Mouse (Mus musculus): ENCODE results near the gene Fam89a. TPM values are rescaled to one million over a fixed set of nuclear protein-coding genes. Genes with fewer than 3 reads are reported as not detected.

Gene Fam89a
- polyA plus RNA-seq, 1 experiment from 2014 or later, result 3.2 TPM

GRCm38 (mm10) chr8:124704376-124704775 is 47.3 kb downstream of the Fam89a start:
- Histone ChIP-seq H3K27me3 (ENCODE audit: control insufficient read depth, insufficient read depth, low read length) (no peaks in the 10 kb centered on the region), H3K27ac (ENCODE audit: low read length) (no peak overlapping the region), H3K4me3 (replicated peaks; ENCODE audit: low read length) (no peak overlapping the region), H3K9me3 (replicated peaks; ENCODE audit: control insufficient read depth, low read length) (no peaks in the 10 kb centered on the region), H3K36me3 (ENCODE audit: control insufficient read depth, insufficient read depth, low read length) (no peaks in the 10 kb centered on the region; the same call in 1 of the 2 replicates), H3K4me2 (ENCODE audit: low read depth, low read length) (no peak overlapping the region), H3K9ac (ENCODE audit: low read length) (no peak overlapping the region), H3K4me1 (ENCODE audit: control insufficient read depth, insufficient read depth, low read length) (no peaks in the 10 kb centered on the region)
- ATAC-seq (ENCODE audit: insufficient read depth, low FRiP score), result no peak
- 83% methylated on average over 4 of the region's 4 CpGs for WGBS

GRCm38 (mm10) chr8:124703526-124703925 is 48.1 kb downstream of the Fam89a start:
- no peaks in the 10 kb centered on the region for H3K9me3 ChIP-seq (replicated peaks; ENCODE audit: control insufficient read depth, low read length)
- H3K9ac ChIP-seq (ENCODE audit: low read length), result no peak overlapping the region
- H3K4me3 ChIP-seq (replicated peaks; ENCODE audit: low read length), result no peak overlapping the region
- no peaks in the 10 kb centered on the region for H3K4me1 ChIP-seq (ENCODE audit: control insufficient read depth, insufficient read depth, low read length)
- H3K4me2 ChIP-seq (ENCODE audit: low read depth, low read length), result no peak overlapping the region
- ATAC-seq (ENCODE audit: insufficient read depth, low FRiP score), result no peak
- H3K36me3 ChIP-seq (ENCODE audit: control insufficient read depth, insufficient read depth, low read length), result no peaks in the 10 kb centered on the region; the same call in 1 of the 2 replicates
- H3K27me3 ChIP-seq (ENCODE audit: control insufficient read depth, insufficient read depth, low read length), result no peaks in the 10 kb centered on the region
- H3K27ac ChIP-seq (ENCODE audit: low read length), result no peak overlapping the region
- 59% methylated on average over 4 of the region's 4 CpGs for WGBS

- Histone ChIP-seq H3K36me3 (ENCODE audit: control insufficient read depth, insufficient read depth, low read length) (no peaks in the 10 kb centered on the region; the same call in 1 of the 2 replicates), H3K27me3 (ENCODE audit: control insufficient read depth, insufficient read depth, low read length) (no peaks in the 10 kb centered on the region), H3K4me2 (ENCODE audit: low read depth, low read length) (no peak overlapping the region), H3K9me3 (replicated peaks; ENCODE audit: control insufficient read depth, low read length) (no peaks in the 10 kb centered on the region), H3K9ac (ENCODE audit: low read length) (no peak overlapping the region), H3K27ac (ENCODE audit: low read length) (no peak overlapping the region), H3K4me1 (ENCODE audit: control insufficient read depth, insufficient read depth, low read length) (no peaks in the 10 kb centered on the region), H3K4me3 (replicated peaks; ENCODE audit: low read length) (no peak overlapping the region)
- WGBS, result 82% methylated on average over 3 of the region's 3 CpGs
- ATAC-seq (ENCODE audit: insufficient read depth, low FRiP score), result no peak
Observed at GRCm38 (mm10) chr8:124702183-124702582, 49.4 kb downstream of the Fam89a start.

GRCm38 (mm10) chr8:124701023-124701422 is 50.6 kb downstream of the Fam89a start:
- H3K9me3 ChIP-seq (replicated peaks; ENCODE audit: control insufficient read depth, low read length), result no peaks in the 10 kb centered on the region
- WGBS, result 79% methylated on average over 9 of the region's 9 CpGs
- no peaks in the 10 kb centered on the region; the same call in 1 of the 2 replicates for H3K36me3 ChIP-seq (ENCODE audit: control insufficient read depth, insufficient read depth, low read length)
- no peak overlapping the region for H3K4me2 ChIP-seq (ENCODE audit: low read depth, low read length)
- no peak overlapping the region for H3K9ac ChIP-seq (ENCODE audit: low read length)
- no peak overlapping the region for H3K4me3 ChIP-seq (replicated peaks; ENCODE audit: low read length)
- H3K4me1 ChIP-seq (ENCODE audit: control insufficient read depth, insufficient read depth, low read length), result no peaks in the 10 kb centered on the region
- ATAC-seq (ENCODE audit: insufficient read depth, low FRiP score), result no peak
- no peak overlapping the region for H3K27ac ChIP-seq (ENCODE audit: low read length)
- H3K27me3 ChIP-seq (ENCODE audit: control insufficient read depth, insufficient read depth, low read length), result no peaks in the 10 kb centered on the region

- Histone ChIP-seq H3K4me3 (replicated peaks; ENCODE audit: low read length) (no peak overlapping the region), H3K4me2 (ENCODE audit: low read depth, low read length) (no peak overlapping the region), H3K27me3 (ENCODE audit: control insufficient read depth, insufficient read depth, low read length) (no peaks in the 10 kb centered on the region), H3K4me1 (ENCODE audit: control insufficient read depth, insufficient read depth, low read length) (no peaks in the 10 kb centered on the region), H3K36me3 (ENCODE audit: control insufficient read depth, insufficient read depth, low read length) (no peaks in the 10 kb centered on the region; the same call in 1 of the 2 replicates), H3K9me3 (replicated peaks; ENCODE audit: control insufficient read depth, low read length) (no peaks in the 10 kb centered on the region), H3K9ac (ENCODE audit: low read length) (no peak overlapping the region), H3K27ac (ENCODE audit: low read length) (no peak overlapping the region)
- 93% methylated on average over 5 of the region's 5 CpGs for WGBS
- no peak for ATAC-seq (ENCODE audit: insufficient read depth, low FRiP score)
Observed at GRCm38 (mm10) chr8:124700271-124700670, 51.4 kb downstream of the Fam89a start.

GRCm38 (mm10) chr8:124695424-124696100 is 56.1 kb downstream of the Fam89a start:
- ATAC-seq (ENCODE audit: insufficient read depth, low FRiP score), result no peak
- Histone ChIP-seq H3K36me3 (ENCODE audit: control insufficient read depth, insufficient read depth, low read length) (peaks cover 2% of the 10 kb centered on the region; the same call in 1 of the 2 replicates), H3K4me3 (replicated peaks; ENCODE audit: low read length) (no peak overlapping the region), H3K4me1 (ENCODE audit: control insufficient read depth, insufficient read depth, low read length) (no peaks in the 10 kb centered on the region), H3K9me3 (replicated peaks; ENCODE audit: control insufficient read depth, low read length) (no peaks in the 10 kb centered on the region), H3K9ac (ENCODE audit: low read length) (no peak overlapping the region), H3K4me2 (ENCODE audit: low read depth, low read length) (no peak overlapping the region), H3K27ac (ENCODE audit: low read length) (no peak overlapping the region), H3K27me3 (ENCODE audit: control insufficient read depth, insufficient read depth, low read length) (no peaks in the 10 kb centered on the region)
- 93% methylated on average over 22 of the region's 22 CpGs for WGBS

GRCm38 (mm10) chr8:124691706-124692105 is 59.9 kb downstream of the Fam89a start:
- no peak for ATAC-seq (ENCODE audit: insufficient read depth, low FRiP score)
- H3K9ac ChIP-seq (ENCODE audit: low read length), result no peak overlapping the region
- no peaks in the 10 kb centered on the region for H3K27me3 ChIP-seq (ENCODE audit: control insufficient read depth, insufficient read depth, low read length)
- H3K4me3 ChIP-seq (replicated peaks; ENCODE audit: low read length), result no peak overlapping the region
- no peak overlapping the region for H3K4me2 ChIP-seq (ENCODE audit: low read depth, low read length)
- no peak overlapping the region for H3K27ac ChIP-seq (ENCODE audit: low read length)
- 93% methylated on average over 4 of the region's 4 CpGs for WGBS
- H3K9me3 ChIP-seq (replicated peaks; ENCODE audit: control insufficient read depth, low read length), result no peaks in the 10 kb centered on the region
- H3K36me3 ChIP-seq (ENCODE audit: control insufficient read depth, insufficient read depth, low read length), result peaks cover 2% of the 10 kb centered on the region; the same call in 1 of the 2 replicates
- H3K4me1 ChIP-seq (ENCODE audit: control insufficient read depth, insufficient read depth, low read length), result no peaks in the 10 kb centered on the region

Other genes with a start within 250 kb of the Fam89a start
- 38.2 and 40.7 TPM in 2 replicates for gene Cog2, start 231.1 kb downstream of the Fam89a start, polyA plus RNA-seq (2015; fragmentation: Nextera tagmentation; extraction: Ambion mirVana)
- gene Agt, start 182.1 kb downstream of the Fam89a start, polyA plus RNA-seq (2015; fragmentation: Nextera tagmentation; extraction: Ambion mirVana), result 20.0 and 22.6 TPM in 2 replicates
- 0.31 and 0.34 TPM in 2 replicates for gene Capn9, start 175.7 kb downstream of the Fam89a start, polyA plus RNA-seq (2015; fragmentation: Nextera tagmentation; extraction: Ambion mirVana)
- 23.3 and 23.5 TPM in 2 replicates for gene 2310022B05Rik, start 88.5 kb downstream of the Fam89a start, polyA plus RNA-seq (2015; fragmentation: Nextera tagmentation; extraction: Ambion mirVana)
- 35.1 and 41.9 TPM in 2 replicates for gene Ttc13, start 29.8 kb downstream of the Fam89a start, polyA plus RNA-seq (2015; fragmentation: Nextera tagmentation; extraction: Ambion mirVana)
- gene Arv1, start 29.7 kb downstream of the Fam89a start, polyA plus RNA-seq (2015; fragmentation: Nextera tagmentation; extraction: Ambion mirVana), result 17.2 and 19.0 TPM in 2 replicates
- 0.30 and 0.40 TPM in 2 replicates for gene Trim67, start 41.3 kb upstream of the Fam89a start, polyA plus RNA-seq (2015; fragmentation: Nextera tagmentation; extraction: Ambion mirVana)
- gene Gnpat, start 111.2 kb upstream of the Fam89a start, polyA plus RNA-seq (2015; fragmentation: Nextera tagmentation; extraction: Ambion mirVana), result 86.4 and 90.1 TPM in 2 replicates
- gene 2810004N23Rik, start 111.3 kb upstream of the Fam89a start, polyA plus RNA-seq (2015; fragmentation: Nextera tagmentation; extraction: Ambion mirVana), result 42.1 TPM in 2 replicates
- gene Exoc8, start 145.9 kb upstream of the Fam89a start, polyA plus RNA-seq (2015; fragmentation: Nextera tagmentation; extraction: Ambion mirVana), result 5.6 and 6.0 TPM in 2 replicates
- 7.3 and 8.3 TPM in 2 replicates for gene Sprtn, start 146.1 kb upstream of the Fam89a start, polyA plus RNA-seq (2015; fragmentation: Nextera tagmentation; extraction: Ambion mirVana)
- 12.4 and 12.9 TPM in 2 replicates for gene Egln1, start 197.5 kb upstream of the Fam89a start, polyA plus RNA-seq (2015; fragmentation: Nextera tagmentation; extraction: Ambion mirVana)

All from stomach, embryonic 16.5 days (tissue).